Mouse (Mus musculus) embryonic fibroblast, embryonic 13.5 days (primary cell): ENCODE measurements around the gene Zfp711.

Experiments
- CTCF ChIP-seq: IDR thresholded peaks from 2 replicates; pipeline ENCODE4 v1.5.1; 2011; ENCODE audit warnings: mild to moderate bottlenecking, control low read depth, low read length, moderate library complexity, borderline replicate concordance; ENCODE audit not compliant: insufficient read depth
- POLR2A ChIP-seq: IDR thresholded peaks from 2 replicates; pipeline ENCODE4 v1.6.1; 2011; ENCODE audit warnings: low read depth, mild to moderate bottlenecking, control low read depth, low read length, moderate library complexity

GRCm38 (mm10) chrX:112567716-112568115, 32.6 kb upstream of the Zfp711 start:
- TF ChIP-seq CTCF (no peak), POLR2A (no peak)
